Mouse (Mus musculus): ENCODE data around the gene Stard9. TPM values are rescaled to one million over a fixed set of nuclear protein-coding genes. Genes with fewer than 3 reads are reported as not detected.

Gene Stard9
- polyA plus RNA-seq (2012; fragmentation: generic; extraction: Trizol) = 2.7 TPM
- long read RNA-seq, experiment 1, partial matches to known transcripts = 4 of 5 reads
- long read RNA-seq, experiment 1, other reads (novel, unspliced or antisense) = 1 of 5 reads
- long read RNA-seq, experiment 2, partial matches to known transcripts = 3 of 6 reads
- long read RNA-seq, experiment 2, other reads (novel, unspliced or antisense) = 3 of 6 reads

GRCm38 (mm10) chr2:120628886-120629735 lies at the start of gene Stard9:
Stard9 (plus strand) TSS chr2:120629121.
- Histone ChIP-seq H3ac (ENCODE audit: control insufficient read depth, insufficient read length, low read depth) (peak within 1 kb of the TSS; percentile 56), H3K36me3 (ENCODE audit: control insufficient read depth, insufficient read depth) (peaks cover 7% of the 10 kb centered on the region), H3K79me2 (ENCODE audit: control insufficient read depth, insufficient read depth) (peaks cover 18% of the 10 kb centered on the region), H3K27me3 (ENCODE audit: control insufficient read depth, insufficient read depth, insufficient read length) (no peaks in the 10 kb centered on the region), H3K4me3 (ENCODE audit: insufficient read depth, poor library complexity, severe bottlenecking) (peak within 1 kb of the TSS; percentile 46), H3K79me3 (ENCODE audit: low read depth) (peaks cover 4% of the 10 kb centered on the region)
- peak; percentile 30 for TF ChIP-seq MYOD1 (IDR thresholded peaks at IDR 0.05; ENCODE audit: control insufficient read depth, insufficient read length, low read depth)
- no peak for TF ChIP-seq FOSL1 (IDR thresholded peaks at IDR 0.05; ENCODE audit: insufficient read depth, low read length, poor library complexity, severe bottlenecking)
- no peak for TF ChIP-seq MYOG (IDR thresholded peaks at IDR 0.05; ENCODE audit: control insufficient read depth, extremely low read depth, insufficient read length)
- peak; percentile 56 for TF ChIP-seq MAX (IDR thresholded peaks at IDR 0.05)
- TF ChIP-seq CTCF (IDR thresholded peaks at IDR 0.05; ENCODE audit: control insufficient read depth, insufficient read depth, insufficient read length) = no peak
- no peak for TF ChIP-seq USF1 (IDR thresholded peaks at IDR 0.05; ENCODE audit: low read depth)
- no peak for TF ChIP-seq CEBPB (IDR thresholded peaks at IDR 0.05; ENCODE audit: low read depth)

GRCm38 (mm10) chr2:120589759-120590158 lies 39.2 kb upstream of the Stard9 start:
- TF ChIP-seq MYOD1 (IDR thresholded peaks at IDR 0.05; ENCODE audit: control insufficient read depth, insufficient read length, low read depth) (no peak), CTCF (IDR thresholded peaks at IDR 0.05; ENCODE audit: control insufficient read depth, insufficient read depth, insufficient read length) (no peak), CEBPB (IDR thresholded peaks at IDR 0.05; ENCODE audit: low read depth) (no peak), USF1 (IDR thresholded peaks at IDR 0.05; ENCODE audit: low read depth) (no peak), MAX (IDR thresholded peaks at IDR 0.05) (no peak)
- Histone ChIP-seq H3K36me3 (ENCODE audit: control insufficient read depth, insufficient read depth) (peaks cover 62% of the 10 kb centered on the region), H3ac (ENCODE audit: control insufficient read depth, insufficient read length, low read depth) (no peak overlapping the region), H3K79me3 (ENCODE audit: low read depth) (peaks cover 1% of the 10 kb centered on the region), H3K4me3 (ENCODE audit: insufficient read depth, poor library complexity, severe bottlenecking) (no peak overlapping the region), H3K79me2 (ENCODE audit: control insufficient read depth, insufficient read depth) (no peaks in the 10 kb centered on the region), H3K27me3 (ENCODE audit: control insufficient read depth, insufficient read depth, insufficient read length) (no peaks in the 10 kb centered on the region)

GRCm38 (mm10) chr2:120592227-120592626 lies 36.7 kb upstream of the Stard9 start:
- no peaks in the 10 kb centered on the region for H3K79me2 ChIP-seq (ENCODE audit: control insufficient read depth, insufficient read depth)
- no peak overlapping the region for H3ac ChIP-seq (ENCODE audit: control insufficient read depth, insufficient read length, low read depth)
- no peak overlapping the region for H3K4me3 ChIP-seq (ENCODE audit: insufficient read depth, poor library complexity, severe bottlenecking)
- H3K79me3 ChIP-seq (ENCODE audit: low read depth) = no peaks in the 10 kb centered on the region
- TF ChIP-seq MYOD1 (IDR thresholded peaks at IDR 0.05; ENCODE audit: control insufficient read depth, insufficient read length, low read depth) (no peak), CTCF (IDR thresholded peaks at IDR 0.05; ENCODE audit: control insufficient read depth, insufficient read depth, insufficient read length) (no peak), MAX (IDR thresholded peaks at IDR 0.05) (no peak), FOSL1 (IDR thresholded peaks at IDR 0.05; ENCODE audit: insufficient read depth, low read length, poor library complexity, severe bottlenecking) (no peak), CEBPB (IDR thresholded peaks at IDR 0.05; ENCODE audit: low read depth) (no peak), USF1 (IDR thresholded peaks at IDR 0.05; ENCODE audit: low read depth) (no peak), MYOG (IDR thresholded peaks at IDR 0.05; ENCODE audit: control insufficient read depth, extremely low read depth, insufficient read length) (no peak)
- peaks cover 59% of the 10 kb centered on the region for H3K36me3 ChIP-seq (ENCODE audit: control insufficient read depth, insufficient read depth)
- no peaks in the 10 kb centered on the region for H3K27me3 ChIP-seq (ENCODE audit: control insufficient read depth, insufficient read depth, insufficient read length)

- Histone ChIP-seq H3K27me3 (ENCODE audit: control insufficient read depth, insufficient read depth, insufficient read length) (no peaks in the 10 kb centered on the region), H3K36me3 (ENCODE audit: control insufficient read depth, insufficient read depth) (peaks cover 69% of the 10 kb centered on the region), H3K4me3 (ENCODE audit: insufficient read depth, poor library complexity, severe bottlenecking) (no peak overlapping the region), H3ac (ENCODE audit: control insufficient read depth, insufficient read length, low read depth) (no peak overlapping the region), H3K79me3 (ENCODE audit: low read depth) (no peaks in the 10 kb centered on the region), H3K79me2 (ENCODE audit: control insufficient read depth, insufficient read depth) (no peaks in the 10 kb centered on the region)
- TF ChIP-seq MAX (IDR thresholded peaks at IDR 0.05) (no peak), FOSL1 (IDR thresholded peaks at IDR 0.05; ENCODE audit: insufficient read depth, low read length, poor library complexity, severe bottlenecking) (no peak), MYOD1 (IDR thresholded peaks at IDR 0.05; ENCODE audit: control insufficient read depth, insufficient read length, low read depth) (no peak), MYOG (IDR thresholded peaks at IDR 0.05; ENCODE audit: control insufficient read depth, extremely low read depth, insufficient read length) (no peak), CEBPB (IDR thresholded peaks at IDR 0.05; ENCODE audit: low read depth) (no peak), CTCF (IDR thresholded peaks at IDR 0.05; ENCODE audit: control insufficient read depth, insufficient read depth, insufficient read length) (no peak), USF1 (IDR thresholded peaks at IDR 0.05; ENCODE audit: low read depth) (no peak)
Measured at GRCm38 (mm10) chr2:120597734-120598133, 31.2 kb upstream of the Stard9 start.

GRCm38 (mm10) chr2:120599506-120599905 lies 29.4 kb upstream of the Stard9 start:
- Histone ChIP-seq H3ac (ENCODE audit: control insufficient read depth, insufficient read length, low read depth) (no peak overlapping the region), H3K79me2 (ENCODE audit: control insufficient read depth, insufficient read depth) (no peaks in the 10 kb centered on the region), H3K36me3 (ENCODE audit: control insufficient read depth, insufficient read depth) (peaks cover 68% of the 10 kb centered on the region), H3K27me3 (ENCODE audit: control insufficient read depth, insufficient read depth, insufficient read length) (no peaks in the 10 kb centered on the region), H3K79me3 (ENCODE audit: low read depth) (no peaks in the 10 kb centered on the region), H3K4me3 (ENCODE audit: insufficient read depth, poor library complexity, severe bottlenecking) (no peak overlapping the region)
- TF ChIP-seq CTCF (IDR thresholded peaks at IDR 0.05; ENCODE audit: control insufficient read depth, insufficient read depth, insufficient read length) (no peak), MYOG (IDR thresholded peaks at IDR 0.05; ENCODE audit: control insufficient read depth, extremely low read depth, insufficient read length) (no peak), MAX (IDR thresholded peaks at IDR 0.05) (no peak), FOSL1 (IDR thresholded peaks at IDR 0.05; ENCODE audit: insufficient read depth, low read length, poor library complexity, severe bottlenecking) (no peak), CEBPB (IDR thresholded peaks at IDR 0.05; ENCODE audit: low read depth) (no peak), USF1 (IDR thresholded peaks at IDR 0.05; ENCODE audit: low read depth) (no peak), MYOD1 (IDR thresholded peaks at IDR 0.05; ENCODE audit: control insufficient read depth, insufficient read length, low read depth) (no peak)

Data from C2C12 (cell line).